Mouse (Mus musculus): ENCODE results near the gene Tspan18.

DNA sequence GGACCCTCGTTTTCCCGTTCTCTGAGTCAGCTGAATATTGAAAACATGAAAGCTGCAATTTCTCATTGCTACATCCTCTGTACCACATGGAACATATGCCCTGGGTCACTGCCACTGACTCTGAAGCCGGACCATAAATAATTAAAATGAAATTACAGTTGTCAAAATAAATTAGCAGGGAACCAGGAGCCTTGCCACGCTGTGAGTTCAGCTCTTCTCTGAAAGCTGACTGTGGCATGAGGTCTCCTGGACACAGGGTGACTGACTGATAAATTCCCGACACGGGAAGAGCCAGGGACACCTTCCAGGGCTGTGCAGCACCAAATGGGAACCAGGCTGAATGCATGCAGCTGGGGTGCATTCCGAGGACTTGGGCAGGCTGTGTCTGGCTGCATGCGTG, 48.5 kb downstream of the Tspan18 start:
- TF ChIP-seq POLR2A (IDR thresholded peaks at IDR 0.05; ENCODE audit: borderline replicate concordance, extremely low read depth, low read depth, low read length) (no peak), CTCF (IDR thresholded peaks at IDR 0.05; ENCODE audit: insufficient read depth, low read length) (no peak)

All from lung, adult 2 months (tissue).